Mouse (Mus musculus) liver, embryonic 14.5 days (tissue): ENCODE measurements around the gene Hps5. TPM values are rescaled to one million over a fixed set of nuclear protein-coding genes. Genes with fewer than 3 reads are reported as not detected.

Experiments
- ATAC-seq: fragments of 200-750 bp; cut with Nextera tagmentation; 2 replicates; pipeline ENCODE4 v1.8.0; 2017; ENCODE audit warnings: moderate number of reproducible peaks, mild to moderate bottlenecking, moderate library complexity; ENCODE audit not compliant: insufficient read depth
- DNase-seq, 3 experiments: peaks; one replicate each; pipeline ENCODE4 v3.0.0-alpha.2; 2012 to 2013; ENCODE audit warnings: low read depth in 3 of 3, low spot score in 3 of 3
- H3K27ac ChIP-seq: fragments of 300-500 bp; sonication (generic); 2 replicates; pipeline ENCODE4 v1.5.1; 2014; ENCODE audit warnings: moderate library complexity, mild to moderate bottlenecking, control low read depth, inconsistent platforms
- H3K27me3 ChIP-seq: fragments of 300-500 bp; sonication (generic); 2 replicates; pipeline ENCODE4 v1.6.1; 2014; ENCODE audit warnings: mild to moderate bottlenecking, low read length, moderate library complexity; ENCODE audit not compliant: control insufficient read depth, insufficient read depth
- H3K36me3 ChIP-seq: fragments of 300-500 bp; sonication (generic); replicated peaks from 2 replicates; pipeline ENCODE4 v1.6.1; 2014; ENCODE audit warnings: low read depth; ENCODE audit not compliant: control insufficient read depth, insufficient read depth
- H3K4me1 ChIP-seq, 2 experiments: fragments of 200-500 bp in 1 of 2; fragments of 300-500 bp in 1 of 2; sonication (generic) in 1 of 2; replicated peaks; 2 replicates each; pipeline ENCODE4 v1.6.1; 2012 to 2014; ENCODE audit warnings: antibody characterized with exemption in 1 of 2, inconsistent platforms in 1 of 2, low read length in 1 of 2; ENCODE audit not compliant: control insufficient read depth in 2 of 2, insufficient read depth in 2 of 2
- H3K4me2 ChIP-seq: fragments of 300-500 bp; sonication (generic); 2 replicates; pipeline ENCODE4 v1.6.1; 2014; ENCODE audit warnings: low read depth, mild to moderate bottlenecking, control low read depth, moderate library complexity
- H3K4me3 ChIP-seq, 2 experiments: fragments of 200-500 bp in 1 of 2; fragments of 300-500 bp in 1 of 2; sonication (generic) in 1 of 2; 2 replicates each; pipeline ENCODE4 v1.5.1; 2012 to 2014; ENCODE audit warnings: low read depth in 2 of 2, low read length in 2 of 2, mild to moderate bottlenecking in 2 of 2, control low read depth in 1 of 2, inconsistent platforms in 1 of 2, moderate library complexity in 1 of 2; ENCODE audit not compliant: insufficient read depth in 1 of 2
- H3K9ac ChIP-seq: fragments of 300-500 bp; sonication (generic); replicated peaks from 2 replicates; pipeline ENCODE4 v1.6.1; 2014; ENCODE audit warnings: mild to moderate bottlenecking, control low read depth, moderate library complexity
- H3K9me3 ChIP-seq: fragments of 300-500 bp; sonication (generic); 2 replicates; pipeline ENCODE4 v1.6.1; 2016; ENCODE audit warnings: low read length, mixed read lengths; ENCODE audit not compliant: control insufficient read depth
- CTCF ChIP-seq: IDR thresholded peaks from 2 replicates; pipeline ENCODE4 v1.5.1; 2016; ENCODE audit warnings: antibody characterized with exemption, low read depth, control low read depth
- EP300 ChIP-seq: IDR thresholded peaks from 2 replicates; pipeline ENCODE4 v1.6.1; 2016; ENCODE audit warnings: antibody characterized with exemption, low read depth
- WGBS: fragments of 180-500 bp; shearing (Covaris S2); extraction: QIAGEN DNeasy Blood & Tissue Kit; methylation state at CpG from one replicate; pipeline ENCODE4 v1.1.7; 2014; ENCODE audit not compliant: insufficient replicate concordance; 5-methylcytosine and 5-hydroxymethylcytosine counted together
- polyA plus RNA-seq, 2 experiments: library from polyadenylated mRNA; depleted of rRNA in 1 of 2; stranded (reverse) in 1 of 2; unstranded in 1 of 2; fragments of >200 nt; fragmentation: Nextera tagmentation in 1 of 2; extraction: Ambion mirVana in 1 of 2; gene quantifications; 2 replicates each; pipeline versions ENCODE4 v1.2.1 to v1.2.3; 2012 to 2014

Hps5 gene
- polyA plus RNA-seq, 2 experiments = 4.1 to 6.3 TPM

DNA sequence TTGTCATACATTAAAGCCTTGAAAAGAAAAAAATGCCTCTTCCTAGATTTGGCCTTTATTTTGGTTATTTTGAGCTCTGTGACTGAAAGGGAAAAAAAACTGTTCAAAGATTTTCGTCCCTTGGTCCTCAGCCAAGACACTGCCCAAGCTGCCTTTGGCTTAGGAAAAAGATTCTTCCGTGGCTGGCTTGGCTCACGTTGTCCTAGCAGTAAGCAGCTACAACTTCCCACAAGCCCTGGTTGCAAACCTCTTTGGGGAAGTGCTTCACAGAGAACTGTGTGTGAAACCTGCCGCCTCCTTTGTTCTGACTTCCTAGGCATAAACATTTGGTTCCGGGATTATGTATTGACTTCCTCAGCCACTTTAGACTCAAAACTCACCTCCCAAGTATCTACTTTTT is 79.0 kb downstream of the Hps5 start:
- no peak for TF ChIP-seq EP300
- TF ChIP-seq CTCF = no peak
- DNase-seq (no peak), ATAC-seq (no peak)
- H3K9me3 ChIP-seq = no peaks in the 10 kb centered on the region
- no peak overlapping the region for H3K9ac ChIP-seq
- H3K4me3 ChIP-seq = no peak overlapping the region
- peaks cover 0 to 12% of the 10 kb centered on the region in 2 experiments; a peak in 2 of 4 replicates for H3K4me1 ChIP-seq
- no peaks in the 10 kb centered on the region for H3K36me3 ChIP-seq
- no peak overlapping the region for H3K27ac ChIP-seq
- no peaks in the 10 kb centered on the region for H3K27me3 ChIP-seq
- no peak overlapping the region for H3K4me2 ChIP-seq
- 20% methylated on average over 5 of the region's 5 CpGs for WGBS

DNA sequence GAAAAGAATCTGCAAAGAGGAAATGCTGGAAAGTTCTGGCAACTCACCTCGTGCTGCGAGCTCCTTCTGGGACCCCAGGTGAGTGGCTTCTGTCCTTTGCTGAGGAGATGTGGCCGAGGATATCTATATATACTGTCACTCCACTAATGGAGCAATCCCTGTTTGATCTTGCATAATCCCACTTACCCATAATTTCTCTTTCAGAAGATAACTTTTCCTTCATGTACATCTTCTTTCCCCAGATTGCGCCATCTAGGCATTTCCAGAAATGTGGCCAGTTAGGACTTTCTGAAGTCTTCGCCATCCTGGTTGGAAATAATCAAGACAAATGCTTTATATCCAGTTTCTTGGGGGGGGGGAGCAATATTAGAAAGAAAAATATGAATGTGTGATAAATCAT is 80.3 kb downstream of the Hps5 start, which contains the start of gene Saa3:
TSS of gene Saa3 (minus strand) at position 101 of the 400 bp plus-strand sequence.
- TF ChIP-seq EP300 = no peak
- TF ChIP-seq CTCF = no peak
- DNase-seq (no peak), ATAC-seq (no peak)
- H3K4me1 ChIP-seq = peaks cover 0 to 9% of the 10 kb centered on the region in 2 experiments; a peak in 2 of 4 replicates
- no peak within 1 kb of the TSS for H3K9ac ChIP-seq
- no peak within 1 kb of the TSS for H3K4me3 ChIP-seq
- H3K36me3 ChIP-seq = no peaks in the 10 kb centered on the region
- H3K9me3 ChIP-seq = no peaks in the 10 kb centered on the region
- H3K4me2 ChIP-seq = no peak within 1 kb of the TSS
- no peaks in the 10 kb centered on the region for H3K27me3 ChIP-seq
- WGBS = 64% methylated on average over 5 of the region's 5 CpGs
- H3K27ac ChIP-seq = no peak within 1 kb of the TSS

DNA sequence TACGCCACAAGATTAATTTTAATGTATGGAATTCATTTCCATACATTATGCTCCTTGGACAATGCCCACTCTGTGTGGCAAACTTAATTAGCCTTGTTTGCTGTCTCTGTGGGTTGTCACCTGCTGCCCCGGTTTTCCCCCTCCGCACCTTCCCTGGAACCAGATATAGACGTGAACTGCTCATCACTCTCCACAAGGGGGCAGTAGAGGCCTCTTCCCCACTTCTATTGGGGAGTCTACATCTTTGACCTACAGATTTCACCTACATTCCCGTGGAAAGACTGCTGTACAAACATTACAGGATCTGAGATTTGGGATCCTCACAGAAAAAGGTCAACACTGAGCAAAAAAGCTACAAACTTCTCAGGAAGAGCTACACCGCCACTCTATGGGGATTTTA is 81.3 kb downstream of the Hps5 start:
- H3K36me3 ChIP-seq = no peaks in the 10 kb centered on the region
- no peak overlapping the region for H3K27ac ChIP-seq
- peak; percentile 45 to 54 (median 47) for DNase-seq
- peaks cover 3 to 9% of the 10 kb centered on the region in 2 experiments for H3K4me1 ChIP-seq
- H3K4me2 ChIP-seq = no peak overlapping the region
- TF ChIP-seq EP300 (no peak), CTCF (peak; percentile 91)
- no peaks in the 10 kb centered on the region for H3K27me3 ChIP-seq
- no peak overlapping the region for H3K4me3 ChIP-seq
- 24% methylated on average over 6 of the region's 6 CpGs for WGBS
- H3K9me3 ChIP-seq = no peaks in the 10 kb centered on the region
- H3K9ac ChIP-seq = no peak overlapping the region
- no peak for ATAC-seq

DNA sequence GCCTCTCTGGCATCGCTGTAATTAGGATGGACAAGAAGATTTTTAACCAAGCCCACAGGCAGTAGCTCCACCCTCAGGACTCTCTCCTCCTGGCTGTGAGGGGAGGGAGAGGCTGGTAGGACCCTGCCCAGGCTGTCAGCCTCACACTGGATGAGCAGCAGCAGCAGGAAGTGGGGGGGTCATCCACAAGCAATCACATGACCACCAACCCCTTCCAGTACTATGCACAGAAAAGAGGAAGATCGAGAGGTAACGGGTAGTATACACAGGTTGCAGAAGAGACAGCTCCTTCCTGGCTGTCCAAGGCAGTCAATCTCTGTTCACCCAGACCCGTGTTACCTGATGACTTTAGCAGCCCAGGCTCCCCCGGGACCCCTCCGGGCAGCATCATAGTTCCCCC is 83.6 kb downstream of the Hps5 start:
- ATAC-seq (no peak), DNase-seq (no peak)
- Histone ChIP-seq H3K4me3 (no peak overlapping the region), H3K36me3 (peaks cover 2% of the 10 kb centered on the region; the same call in 1 of the 2 replicates), H3K9me3 (no peaks in the 10 kb centered on the region), H3K27me3 (no peaks in the 10 kb centered on the region), H3K9ac (no peak overlapping the region), H3K27ac (no peak overlapping the region), H3K4me1 (peaks cover 6 to 7% of the 10 kb centered on the region in 2 experiments), H3K4me2 (no peak overlapping the region)
- 19% methylated on average over 6 of the region's 6 CpGs for WGBS
- TF ChIP-seq EP300 (no peak), CTCF (no peak)

Other genes starting within 250 kb of the Hps5 start
- 2.2 and 3.3 TPM in 2 replicates for gene Sergef, start 156.3 kb downstream of the Hps5 start, polyA plus RNA-seq (2012; rRNA removed)
- 5.5 and 5.9 TPM in 2 replicates for gene Sergef, start 156.3 kb downstream of the Hps5 start, polyA plus RNA-seq (2014; fragmentation: Nextera tagmentation; extraction: Ambion mirVana)
- gene Tph1, start 123.5 kb downstream of the Hps5 start, polyA plus RNA-seq (2012; rRNA removed) = not detected in 2 replicates
- gene Tph1, start 123.5 kb downstream of the Hps5 start, polyA plus RNA-seq (2014; fragmentation: Nextera tagmentation; extraction: Ambion mirVana) = not detected in 2 replicates
- gene Saal1, start 85.4 kb downstream of the Hps5 start, polyA plus RNA-seq (2012; rRNA removed) = 4.4 and 6.6 TPM in 2 replicates
- gene Saal1, start 85.4 kb downstream of the Hps5 start, polyA plus RNA-seq (2014; fragmentation: Nextera tagmentation; extraction: Ambion mirVana) = 15.1 and 17.6 TPM in 2 replicates
- gene Saa3, start 80.4 kb downstream of the Hps5 start, polyA plus RNA-seq (2012; rRNA removed) = 0.37 and 1.0 TPM in 2 replicates
- 2.8 and 3.4 TPM in 2 replicates for gene Saa3, start 80.4 kb downstream of the Hps5 start, polyA plus RNA-seq (2014; fragmentation: Nextera tagmentation; extraction: Ambion mirVana)
- 7.1 and 9.6 TPM in 2 replicates for gene Saa4, start 63.5 kb downstream of the Hps5 start, polyA plus RNA-seq (2012; rRNA removed)
- 5.8 and 5.9 TPM in 2 replicates for gene Saa4, start 63.5 kb downstream of the Hps5 start, polyA plus RNA-seq (2014; fragmentation: Nextera tagmentation; extraction: Ambion mirVana)
- not detected in 2 replicates for gene Saa1, start 53.1 kb downstream of the Hps5 start, polyA plus RNA-seq (2012; rRNA removed)
- not detected in 2 replicates for gene Saa1, start 53.1 kb downstream of the Hps5 start, polyA plus RNA-seq (2014; fragmentation: Nextera tagmentation; extraction: Ambion mirVana)
- gene Saa2, start 44.3 kb downstream of the Hps5 start, polyA plus RNA-seq (2012; rRNA removed) = not detected in 2 replicates
- gene Saa2, start 44.3 kb downstream of the Hps5 start, polyA plus RNA-seq (2014; fragmentation: Nextera tagmentation; extraction: Ambion mirVana) = not detected in 2 replicates
- gene Gtf2h1, start within 50 bp of the Hps5 start, polyA plus RNA-seq (2012; rRNA removed) = 8.1 and 13.4 TPM in 2 replicates
- 27.8 and 33.1 TPM in 2 replicates for gene Gtf2h1, start within 50 bp of the Hps5 start, polyA plus RNA-seq (2014; fragmentation: Nextera tagmentation; extraction: Ambion mirVana)
- gene Ldha, start 45.4 kb upstream of the Hps5 start, polyA plus RNA-seq (2012; rRNA removed) = 339 and 356 TPM in 2 replicates
- 1,026 and 1,104 TPM in 2 replicates for gene Ldha, start 45.4 kb upstream of the Hps5 start, polyA plus RNA-seq (2014; fragmentation: Nextera tagmentation; extraction: Ambion mirVana)
- gene Ldhc, start 65.1 kb upstream of the Hps5 start, polyA plus RNA-seq (2012; rRNA removed) = 0.11 and 0.17 TPM in 2 replicates
- 0.09 and 0.21 TPM in 2 replicates for gene Ldhc, start 65.1 kb upstream of the Hps5 start, polyA plus RNA-seq (2014; fragmentation: Nextera tagmentation; extraction: Ambion mirVana)
- 18.8 and 21.2 TPM in 2 replicates for gene Tsg101, start 123.9 kb upstream of the Hps5 start, polyA plus RNA-seq (2012; rRNA removed)
- gene Tsg101, start 123.9 kb upstream of the Hps5 start, polyA plus RNA-seq (2014; fragmentation: Nextera tagmentation; extraction: Ambion mirVana) = 62.1 and 67.3 TPM in 2 replicates
- gene Uevld, start 162.5 kb upstream of the Hps5 start, polyA plus RNA-seq (2012; rRNA removed) = 2.8 and 3.9 TPM in 2 replicates
- gene Uevld, start 162.5 kb upstream of the Hps5 start, polyA plus RNA-seq (2014; fragmentation: Nextera tagmentation; extraction: Ambion mirVana) = 5.8 and 6.4 TPM in 2 replicates
- gene Gm9999, start 187.5 kb upstream of the Hps5 start, polyA plus RNA-seq (2012; rRNA removed) = not detected in 2 replicates
- gene Gm9999, start 187.5 kb upstream of the Hps5 start, polyA plus RNA-seq (2014; fragmentation: Nextera tagmentation; extraction: Ambion mirVana) = not detected in 2 replicates
- gene Spty2d1, start 212.3 kb upstream of the Hps5 start, polyA plus RNA-seq (2012; rRNA removed) = 3.5 and 5.9 TPM in 2 replicates
- 10.1 and 10.4 TPM in 2 replicates for gene Spty2d1, start 212.3 kb upstream of the Hps5 start, polyA plus RNA-seq (2014; fragmentation: Nextera tagmentation; extraction: Ambion mirVana)